Mouse (Mus musculus): ENCODE results near the gene Slc5a11.

Slc5a11 gene

GRCm38 (mm10) chr7:123211461-123211860 is 3.1 kb upstream of the Slc5a11 start:
- DNase-seq (ENCODE audit: low spot score in 2 of 2), result no peak

- no peak for DNase-seq (ENCODE audit: low spot score in 2 of 2)
Observed at GRCm38 (mm10) chr7:123212316-123212715, 2.3 kb upstream of the Slc5a11 start.

GRCm38 (mm10) chr7:123215138-123215537 is 558 bp downstream of the Slc5a11 start:
- no peak for DNase-seq (ENCODE audit: low spot score in 2 of 2)

- DNase-seq (ENCODE audit: low spot score in 2 of 2), result no peak
Observed at GRCm38 (mm10) chr7:123217448-123218354, 3.1 kb downstream of the Slc5a11 start.

GRCm38 (mm10) chr7:123218620-123219019 is 4.0 kb downstream of the Slc5a11 start:
- peak in 1 of 2 experiments; percentile 48 for DNase-seq (ENCODE audit: low spot score in 2 of 2)

- no peak for DNase-seq (ENCODE audit: low spot score in 2 of 2)
Observed at GRCm38 (mm10) chr7:123219781-123220632, 5.4 kb downstream of the Slc5a11 start.

- DNase-seq (ENCODE audit: low spot score in 2 of 2), result no peak
Observed at GRCm38 (mm10) chr7:123220633-123220942, 6.0 kb downstream of the Slc5a11 start.

- DNase-seq (ENCODE audit: low spot score in 2 of 2), result no peak
Observed at GRCm38 (mm10) chr7:123224076-123224475, 9.5 kb downstream of the Slc5a11 start.

- no peak for DNase-seq (ENCODE audit: low spot score in 2 of 2)
Observed at GRCm38 (mm10) chr7:123225159-123225558, 10.6 kb downstream of the Slc5a11 start.

GRCm38 (mm10) chr7:123235449-123235848 is 20.9 kb downstream of the Slc5a11 start:
- no peak for DNase-seq (ENCODE audit: low spot score in 2 of 2)

- no peak for DNase-seq (ENCODE audit: low spot score in 2 of 2)
Observed at GRCm38 (mm10) chr7:123238621-123239020, 24.0 kb downstream of the Slc5a11 start.

GRCm38 (mm10) chr7:123240064-123240463 is 25.5 kb downstream of the Slc5a11 start:
- no peak for DNase-seq (ENCODE audit: low spot score in 2 of 2)

- no peak for DNase-seq (ENCODE audit: low spot score in 2 of 2)
Observed at GRCm38 (mm10) chr7:123242241-123242640, 27.7 kb downstream of the Slc5a11 start.

GRCm38 (mm10) chr7:123244833-123245232 is 30.3 kb downstream of the Slc5a11 start:
- no peak for DNase-seq (ENCODE audit: low spot score in 2 of 2)

- no peak for DNase-seq (ENCODE audit: low spot score in 2 of 2)
Observed at GRCm38 (mm10) chr7:123246504-123247084, 32.0 kb downstream of the Slc5a11 start.

- DNase-seq (ENCODE audit: low spot score in 2 of 2), result no peak
Observed at GRCm38 (mm10) chr7:123248166-123248565, 33.6 kb downstream of the Slc5a11 start.

- DNase-seq (ENCODE audit: low spot score in 2 of 2), result no peak
Observed at GRCm38 (mm10) chr7:123251343-123251742, 36.8 kb downstream of the Slc5a11 start.

GRCm38 (mm10) chr7:123253396-123253795 is 38.8 kb downstream of the Slc5a11 start:
- DNase-seq (ENCODE audit: low spot score in 2 of 2), result no peak

- DNase-seq (ENCODE audit: low spot score in 2 of 2), result no peak
Observed at GRCm38 (mm10) chr7:123254196-123254970, 39.8 kb downstream of the Slc5a11 start.

GRCm38 (mm10) chr7:123258103-123258502 is 43.5 kb downstream of the Slc5a11 start:
- DNase-seq (ENCODE audit: low spot score in 2 of 2), result no peak

GRCm38 (mm10) chr7:123273056-123273455 is 58.5 kb downstream of the Slc5a11 start:
- no peak for DNase-seq (ENCODE audit: low spot score in 2 of 2)

- DNase-seq (ENCODE audit: low spot score in 2 of 2), result no peak
Observed at GRCm38 (mm10) chr7:123276568-123276967, 62.0 kb downstream of the Slc5a11 start.
